In genomic region chr4:83273616-83274050, GRCm38 (mm10) we compare ENCODE assay signal across 10 mouse cellular contexts. TPM values are rescaled to one million over a fixed set of nuclear protein-coding genes. Genes with fewer than 3 reads are reported as not detected.
DNase-seq lines count a peak whose midpoint lies in the region; ATAC-seq lines count a peak whose summit lies in the region.
"Had no signal": no experiment of that assay in that cellular context is flagged by ENCODE, and none has a peak within 500 bp of the region (broad histone marks: within the 10 kb centered on the region; RNA-seq: fewer than 3 reads in every experiment).

No protein-coding gene starts in this region.

- H3K36me3 ChIP-seq in erythroblast, embryonic 14.5 days (ENCODE audit: control insufficient read depth), result no peaks in the 10 kb centered on the region
- H3K36me3 ChIP-seq: intestine, embryonic 15.5 days; limb, embryonic 12.5 days had no signal

- peak overlapping the region; percentile 42 for H3K4me3 ChIP-seq in erythroblast, embryonic 14.5 days (replicated peaks)
- H3K4me3 ChIP-seq: intestine, embryonic 15.5 days; limb, embryonic 12.5 days had no signal

- H3K9me3 ChIP-seq in erythroblast, embryonic 14.5 days (ENCODE audit: control insufficient read depth, low read length), result no peaks in the 10 kb centered on the region
- H3K9me3 ChIP-seq: intestine, embryonic 15.5 days; limb, embryonic 12.5 days had no signal

- H3K4me1 ChIP-seq in erythroblast, embryonic 14.5 days (ENCODE audit: control insufficient read depth), result peaks cover 15% of the 10 kb centered on the region
- H3K4me1 ChIP-seq: intestine, embryonic 15.5 days had no signal

- no peak for ATAC-seq in erythroblast, adult 5-6 weeks (replicated peaks; ENCODE audit: low FRiP score, poor library complexity, severe bottlenecking)
- peak; percentile 82 for ATAC-seq in monocyte, adult 5-6 weeks (replicated peaks; ENCODE audit: insufficient number of reproducible peaks, low FRiP score, low TSS enrichment, poor library complexity, severe bottlenecking)
- ATAC-seq: intestine, embryonic 15.5 days had no signal

- peak; percentile 56 for DNase-seq in T-cell, adult 2 months (ENCODE audit: low spot score)
- DNase-seq in induced T-regulatory cell, adult 2 months (ENCODE audit: low read depth), result peak; percentile 79
- no peak for DNase-seq in adrenal gland, postnatal 25 days
- DNase-seq in gastrocnemius, postnatal 4 days (ENCODE audit: low spot score in 2 of 2), result no peak
- no peak for DNase-seq in kidney, adult 18-20 months

- H3K27me3 ChIP-seq in erythroblast, embryonic 14.5 days (ENCODE audit: control insufficient read depth), result no peaks in the 10 kb centered on the region
- H3K27me3 ChIP-seq: intestine, embryonic 15.5 days; limb, embryonic 12.5 days had no signal

RNA-seq across cellular contexts. Expression of gene Ttc39b, which starts 50.4 kb away (rescaled TPM):
- polyA plus RNA-seq in erythroblast, embryonic 14.5 days (2012), result under 0.01 TPM in 1 of 2 replicates, not detected in the other
- 0.19 and 2.1 TPM in 2 replicates for total RNA-seq in erythroblast, adult 5-6 weeks (2015; ENCODE audit: low replicate concordance)
- total RNA-seq in erythroblast, adult 5-6 weeks (2017; ENCODE audit: low replicate concordance), result 0.56 and 4.9 TPM in 2 replicates
- 21.4 to 51.4 TPM (median 30.0 TPM) in 3 replicates for total RNA-seq in monocyte, adult 5-6 weeks (2017)
- total RNA-seq in adrenal gland, postnatal 25 days (2021), result 16.7 and 19.6 TPM in 2 replicates
- 1 to 10 TPM; 6.5 to 9.2 TPM for total RNA-seq in gastrocnemius, postnatal 4 days (2021)

Comparison
In these comparisons a context has a peak if more than half of its experiments do, and no peak if none do; other contexts are left out.
1. DNase-seq: peak in T-cell, adult 2 months (single experiment) and induced T-regulatory cell, adult 2 months (single experiment); none in adrenal gland, postnatal 25 days (single experiment), gastrocnemius, postnatal 4 days (0 of 2) and kidney, adult 18-20 months (single experiment).